Mouse (Mus musculus) CD8-positive naive resting alpha-beta T cell, adult 2 months (primary cell): Measurements from ENCODE around the gene Stxbp1.

Experiments
- DNase-seq, 2 experiments: peaks; one replicate each; pipeline ENCODE4 v3.0.0; 2022; ENCODE audit warnings: low read depth in 2 of 2, low spot score in 2 of 2

Stxbp1 gene

DNA sequence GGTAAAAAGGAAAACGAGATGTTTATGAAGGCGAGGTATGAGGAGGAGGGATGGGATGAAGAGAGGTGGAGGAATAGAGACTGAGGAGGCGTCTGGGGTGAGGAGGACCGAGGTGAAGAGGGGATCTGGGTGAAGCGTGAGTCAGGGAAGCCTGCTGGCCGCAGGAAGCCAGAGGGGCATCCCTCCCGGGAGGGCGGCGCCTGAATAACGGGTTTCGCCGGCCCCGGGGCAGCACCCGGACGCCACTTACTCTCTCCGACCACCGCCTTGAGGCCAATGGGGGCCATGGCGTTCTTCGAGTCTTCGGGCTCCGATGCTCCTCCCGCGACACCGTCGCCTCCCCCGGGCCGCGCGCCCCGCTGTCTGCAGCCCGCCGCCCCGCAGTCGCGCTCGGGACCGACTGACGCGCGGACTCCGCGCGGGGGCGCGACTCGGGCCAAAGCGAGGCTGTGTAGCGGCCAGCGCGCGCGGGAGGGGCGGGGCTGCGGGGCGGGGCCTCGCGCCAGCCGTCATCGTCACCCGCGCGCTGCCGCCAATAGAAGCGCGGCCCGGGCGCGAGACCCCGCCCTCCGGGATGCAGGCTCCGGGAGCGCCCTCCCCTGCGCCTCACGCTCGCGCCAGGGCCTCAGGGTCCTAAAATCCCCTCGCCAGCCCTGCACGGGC lies at the start of gene Stxbp1:
Gene Stxbp1, minus strand, starts transcription at position 441 of the 663 bp plus-strand sequence.
- DNase-seq: peak; percentile 58 to 73

DNA sequence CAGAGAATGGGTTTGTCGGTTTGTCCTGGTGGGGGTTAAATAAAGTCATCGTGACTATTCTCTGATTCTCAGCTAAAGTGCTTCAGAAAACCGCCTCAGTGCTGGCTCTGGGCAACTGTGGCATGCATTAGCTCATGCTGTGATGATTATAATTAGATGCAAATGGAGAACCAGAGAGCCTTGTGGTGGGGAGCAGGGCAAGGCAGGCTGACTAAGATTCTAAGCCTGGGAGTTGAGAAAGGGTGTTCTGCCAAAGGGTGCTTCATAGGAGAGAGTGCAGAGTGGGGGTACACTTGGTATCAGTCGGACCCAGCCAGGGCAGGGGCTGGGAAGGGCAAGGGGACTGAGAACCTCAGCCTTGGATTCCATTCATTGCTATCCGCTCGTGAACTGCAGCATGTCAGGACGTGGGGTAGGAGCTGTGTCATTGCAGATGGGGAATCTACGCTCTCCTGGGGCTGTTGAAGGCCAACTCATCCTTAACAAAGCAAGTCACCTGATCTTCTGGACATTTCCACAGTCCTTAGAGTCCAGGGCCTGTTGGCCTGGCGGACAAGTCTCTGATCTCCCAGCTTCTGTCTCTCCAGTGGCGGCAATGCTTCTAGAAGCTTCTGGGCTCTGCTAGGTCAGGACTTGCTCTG lies 49.6 kb upstream of the Stxbp1 start:
- DNase-seq: no peak

DNA sequence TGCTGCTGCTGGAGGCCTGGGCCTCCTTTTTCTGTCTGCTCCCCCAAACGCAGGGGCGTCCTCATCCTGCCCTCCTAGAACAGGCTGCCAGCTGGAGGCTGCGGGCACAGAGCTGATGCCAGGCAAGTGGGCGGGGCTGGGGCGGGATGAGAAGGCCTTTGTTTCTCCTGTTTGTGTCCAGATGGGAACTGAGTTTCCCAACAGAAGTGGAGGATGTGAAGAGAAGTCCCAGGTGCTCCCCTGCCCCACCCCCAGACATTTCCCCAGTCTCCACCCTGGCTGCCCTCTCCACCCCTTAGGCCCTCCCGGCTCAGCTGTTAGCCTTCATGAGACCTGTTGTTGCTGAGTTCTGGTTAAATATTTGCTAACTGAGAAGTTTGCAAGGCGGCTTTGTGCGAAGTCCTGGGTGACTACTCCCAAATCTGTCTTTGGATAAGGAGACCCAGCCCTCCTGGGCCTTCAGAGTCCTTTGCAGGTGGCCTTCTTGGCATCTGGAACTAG lies 48.6 kb upstream of the Stxbp1 start:
- no peak for DNase-seq

DNA sequence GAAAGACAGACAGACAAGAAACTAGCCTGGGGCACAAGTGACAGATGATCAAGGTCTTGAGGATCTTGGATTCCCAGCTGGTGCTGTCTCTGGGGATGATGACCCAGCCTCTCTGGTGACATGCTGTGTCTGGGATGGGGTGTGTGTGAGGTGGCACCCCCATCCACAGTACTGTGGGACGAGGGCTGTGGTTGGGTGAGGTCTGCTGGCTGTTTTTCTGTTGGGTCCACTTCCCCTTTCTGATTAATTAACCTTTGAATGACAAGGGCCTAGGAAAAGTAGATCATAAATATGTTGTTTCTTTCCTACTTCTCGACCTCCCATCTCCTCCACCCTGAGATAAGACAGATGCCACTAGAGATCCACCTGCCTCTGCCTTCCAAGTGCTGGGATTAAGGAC lies 47.1 kb upstream of the Stxbp1 start:
- DNase-seq: no peak

DNA sequence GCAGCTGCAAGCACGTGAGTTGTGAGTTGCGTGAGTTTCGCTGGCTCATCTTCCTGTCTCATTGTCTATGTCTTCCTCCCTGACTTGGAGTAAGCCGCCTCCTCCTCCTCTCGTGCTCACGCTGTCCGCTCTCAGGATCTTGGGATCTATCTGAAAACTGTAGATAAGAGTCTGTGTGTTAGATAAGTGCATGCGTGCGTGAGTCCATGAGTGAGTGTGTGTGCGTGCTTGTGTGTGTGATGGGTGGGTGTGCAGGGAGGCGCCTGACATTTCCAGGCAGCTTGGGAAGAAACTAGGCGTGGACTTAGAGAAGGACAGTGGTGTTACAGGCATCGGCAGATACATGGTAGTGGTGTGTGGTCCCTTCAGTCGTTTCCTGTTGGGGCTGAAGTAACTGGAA lies 45.4 kb upstream of the Stxbp1 start:
- no peak for DNase-seq

DNA sequence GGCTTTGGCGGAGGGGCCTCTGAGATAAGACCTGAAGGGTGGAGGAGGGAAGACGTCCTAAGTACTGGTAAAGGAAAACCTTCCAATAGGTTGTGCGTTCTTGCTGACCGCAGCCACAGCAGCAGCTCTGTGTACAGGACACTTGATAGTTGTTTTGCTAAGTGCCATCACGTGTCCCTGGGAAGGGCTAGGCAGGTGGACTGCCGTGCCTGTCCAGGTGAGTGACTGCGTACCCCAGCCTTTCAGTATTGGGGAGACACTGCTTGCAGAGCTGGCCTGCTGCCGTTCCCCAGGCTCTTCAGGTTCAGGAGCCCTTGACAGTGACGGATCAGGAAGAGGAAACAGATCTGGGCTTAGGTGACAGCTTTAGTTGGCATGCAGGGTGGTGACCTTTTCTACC lies 44.2 kb upstream of the Stxbp1 start:
- DNase-seq: no peak

DNA sequence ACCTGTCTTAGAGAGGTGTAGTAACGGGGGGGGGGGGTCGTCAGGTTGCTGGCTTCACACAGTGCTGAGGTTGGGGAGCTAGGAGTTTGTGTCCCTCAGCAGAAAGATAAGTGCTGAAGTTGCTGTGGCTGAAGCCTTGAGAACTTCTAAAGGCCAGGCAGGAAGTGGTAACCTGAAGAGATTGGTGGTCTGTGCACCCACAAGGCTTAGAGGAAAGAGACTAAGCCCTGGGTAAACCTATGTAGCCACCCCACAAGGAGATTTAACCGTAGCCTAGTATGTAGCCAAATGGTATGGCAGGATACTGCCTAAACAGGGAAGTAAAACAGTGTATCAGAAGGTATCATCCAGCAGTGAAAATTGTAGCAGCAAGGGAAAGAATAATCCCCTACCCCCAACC lies 43.2 kb upstream of the Stxbp1 start:
- DNase-seq: peak; percentile 49 to 66

DNA sequence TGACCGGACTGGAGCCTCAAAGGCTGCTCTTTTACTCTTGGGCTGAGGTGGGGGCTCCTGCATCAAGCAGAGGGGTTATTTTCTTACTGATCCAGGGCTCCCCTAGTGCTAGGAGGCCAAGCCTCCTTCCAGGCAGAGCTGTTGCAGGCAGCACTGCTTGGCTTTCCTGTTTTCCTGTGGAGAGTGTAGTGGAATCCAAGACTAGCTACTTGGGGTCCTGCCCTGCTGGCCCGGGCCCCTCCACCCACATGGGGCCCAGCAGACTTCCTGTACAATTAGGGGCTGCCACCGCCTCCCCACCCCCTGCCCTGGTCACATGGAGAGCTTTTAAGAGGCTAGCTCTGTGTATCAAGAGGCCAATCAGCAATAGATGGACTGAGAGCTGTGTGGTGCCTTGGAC lies 41.5 kb upstream of the Stxbp1 start:
- DNase-seq: no peak

DNA sequence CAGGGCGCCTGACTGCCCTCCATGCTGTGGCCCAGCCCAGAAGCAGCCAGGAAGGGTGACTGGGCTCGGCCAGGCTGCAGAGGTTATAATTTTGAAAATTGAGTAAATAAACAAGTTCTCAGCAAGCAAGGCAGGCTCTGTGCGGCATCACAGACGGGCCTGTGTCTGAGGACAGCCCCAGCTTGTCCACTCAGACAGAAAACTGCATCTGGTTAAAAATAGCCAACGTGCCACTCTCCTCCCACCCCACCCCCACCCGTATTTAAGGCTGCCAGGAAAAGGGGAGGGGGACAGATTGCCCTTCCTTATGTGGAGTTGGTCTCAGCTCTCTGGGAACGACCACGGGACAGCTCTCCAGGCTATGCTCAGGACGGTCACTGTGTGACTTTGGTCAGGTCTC lies 41.0 kb upstream of the Stxbp1 start:
- DNase-seq: no peak

DNA sequence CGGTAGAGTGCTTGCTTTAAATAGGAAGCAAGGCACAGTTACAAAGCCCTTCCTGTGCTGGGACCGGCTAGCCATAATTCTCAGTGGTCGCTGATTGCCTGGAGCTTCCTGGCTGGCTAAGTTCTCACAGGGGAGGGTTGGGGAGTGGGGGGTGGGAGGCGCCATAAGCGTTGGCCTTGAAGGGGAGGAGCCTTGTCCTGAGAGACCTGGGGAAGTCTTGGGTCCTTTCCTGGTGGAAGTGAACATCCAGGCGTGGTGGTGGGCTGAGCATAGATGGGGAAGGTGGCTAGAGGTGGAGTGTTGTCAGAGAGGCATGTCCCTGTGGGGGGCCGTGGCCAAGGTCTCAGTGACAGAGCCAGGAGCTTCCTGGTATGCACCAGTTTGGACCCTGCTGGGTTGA lies 37.7 kb upstream of the Stxbp1 start:
- DNase-seq: no peak

DNA sequence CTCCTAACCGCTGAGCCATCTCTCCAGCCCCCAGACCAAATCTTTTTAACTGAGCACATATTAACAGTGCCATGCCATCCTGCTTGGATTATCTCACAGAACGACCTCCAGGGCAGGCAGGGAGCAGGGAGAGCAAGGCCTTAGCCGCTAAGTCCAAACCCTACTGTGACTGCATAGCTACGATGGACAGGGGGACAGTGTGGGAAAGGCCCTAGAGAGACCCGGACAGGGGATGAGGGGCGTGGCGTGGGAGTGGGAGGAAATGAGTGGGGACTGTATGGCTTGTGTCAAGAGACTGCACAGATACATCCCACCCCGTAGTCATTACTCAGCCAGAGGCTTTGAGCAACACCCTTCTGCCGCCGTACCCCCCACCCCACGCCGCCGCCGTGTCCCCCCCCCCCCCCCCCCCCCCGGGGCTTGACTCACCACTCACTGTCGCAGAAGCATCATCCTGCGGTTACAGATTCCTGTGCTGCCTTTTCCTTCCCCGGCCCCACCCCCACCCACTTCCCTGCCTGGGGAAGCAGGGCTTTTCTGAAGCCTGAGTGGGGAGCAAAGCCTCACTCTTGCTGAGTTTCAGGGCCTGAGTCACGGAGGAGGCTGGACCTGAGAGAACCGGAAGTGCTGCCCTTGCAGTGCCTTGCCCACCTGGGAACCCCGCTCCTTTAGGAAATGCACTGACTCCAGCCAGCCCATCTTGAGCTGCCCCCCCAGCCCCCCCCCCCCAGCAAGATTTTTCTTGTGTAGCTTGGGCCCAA lies 35.4 kb upstream of the Stxbp1 start:
- no peak for DNase-seq

DNA sequence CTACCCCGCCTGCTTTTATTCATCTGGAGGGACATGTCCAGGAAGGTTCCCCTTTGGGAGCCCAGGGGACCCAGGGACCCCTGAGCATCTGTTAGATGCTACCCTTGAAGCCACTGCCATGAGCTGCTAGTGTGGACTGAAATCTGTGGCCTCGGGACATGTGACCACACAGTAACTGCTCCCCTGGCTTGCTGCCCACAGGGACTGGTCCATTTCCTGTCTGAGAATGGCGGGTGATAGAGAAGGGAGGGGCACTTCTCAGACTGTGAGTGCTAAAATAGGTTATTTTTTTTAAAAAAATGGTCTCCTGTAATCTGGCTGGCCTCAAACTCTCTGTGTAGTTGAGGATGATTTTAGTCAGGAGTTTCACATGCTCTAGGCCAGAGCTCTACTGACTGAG lies 34.7 kb upstream of the Stxbp1 start:
- DNase-seq: no peak

DNA sequence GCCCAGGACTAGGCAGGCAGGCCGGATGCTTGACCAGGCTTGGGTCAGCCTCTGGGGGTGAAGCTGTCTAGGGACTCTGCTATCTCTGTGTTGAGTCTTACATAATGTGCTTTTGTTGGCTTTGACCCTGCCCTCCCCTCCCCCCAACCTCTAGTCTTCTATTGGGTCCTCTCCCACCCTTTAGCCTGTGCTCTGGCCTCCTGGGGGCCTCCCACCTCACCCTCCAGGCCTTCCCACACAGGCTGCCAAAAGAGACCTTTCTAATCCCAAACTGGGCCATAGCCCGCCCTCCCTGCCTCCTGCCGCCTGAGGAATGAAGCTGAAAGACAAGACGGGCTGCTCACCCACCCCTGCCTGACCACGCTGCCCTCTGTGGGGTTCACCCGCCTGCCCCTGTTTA lies 34.0 kb upstream of the Stxbp1 start:
- DNase-seq: no peak

DNA sequence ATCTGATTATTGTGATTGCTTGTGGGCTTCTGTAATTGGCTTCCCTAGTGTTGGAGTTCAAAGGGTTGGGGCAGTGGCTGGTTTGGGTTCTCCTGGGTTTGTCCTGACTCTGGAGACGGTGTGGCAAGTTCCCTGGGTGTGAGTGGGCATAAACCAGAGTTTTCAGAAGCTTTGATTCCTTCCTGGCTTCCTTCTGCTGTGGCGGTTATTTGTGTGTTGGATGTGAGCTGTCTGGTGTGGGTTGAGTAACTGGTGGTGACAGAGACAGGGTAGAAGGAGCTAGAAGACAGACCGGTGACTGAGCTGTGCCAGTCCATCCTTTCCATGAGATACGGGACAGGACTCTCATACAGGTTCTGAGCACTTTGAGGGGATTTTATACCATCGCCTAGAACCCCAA lies 32.5 kb upstream of the Stxbp1 start:
- DNase-seq: no peak

DNA sequence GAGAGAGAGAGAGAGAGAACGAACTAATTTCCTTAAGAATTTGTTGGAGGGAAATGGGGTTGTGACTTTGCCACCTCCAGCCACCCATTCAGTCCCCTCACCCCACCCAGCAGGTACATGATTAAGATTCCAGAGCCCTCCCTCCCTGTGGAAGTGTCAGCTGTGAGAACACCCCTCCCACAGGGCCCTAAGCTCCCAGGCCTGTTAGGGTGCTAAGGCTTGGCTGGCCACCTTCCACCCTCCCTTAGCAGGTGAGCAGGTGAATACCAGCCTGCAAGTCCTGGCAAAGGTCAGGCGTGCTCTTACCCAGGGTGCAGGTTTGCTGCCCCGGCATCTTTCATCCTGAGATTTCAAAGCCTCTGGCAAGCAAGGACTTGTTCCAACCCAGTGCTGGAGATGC lies 31.4 kb upstream of the Stxbp1 start:
- no peak for DNase-seq

DNA sequence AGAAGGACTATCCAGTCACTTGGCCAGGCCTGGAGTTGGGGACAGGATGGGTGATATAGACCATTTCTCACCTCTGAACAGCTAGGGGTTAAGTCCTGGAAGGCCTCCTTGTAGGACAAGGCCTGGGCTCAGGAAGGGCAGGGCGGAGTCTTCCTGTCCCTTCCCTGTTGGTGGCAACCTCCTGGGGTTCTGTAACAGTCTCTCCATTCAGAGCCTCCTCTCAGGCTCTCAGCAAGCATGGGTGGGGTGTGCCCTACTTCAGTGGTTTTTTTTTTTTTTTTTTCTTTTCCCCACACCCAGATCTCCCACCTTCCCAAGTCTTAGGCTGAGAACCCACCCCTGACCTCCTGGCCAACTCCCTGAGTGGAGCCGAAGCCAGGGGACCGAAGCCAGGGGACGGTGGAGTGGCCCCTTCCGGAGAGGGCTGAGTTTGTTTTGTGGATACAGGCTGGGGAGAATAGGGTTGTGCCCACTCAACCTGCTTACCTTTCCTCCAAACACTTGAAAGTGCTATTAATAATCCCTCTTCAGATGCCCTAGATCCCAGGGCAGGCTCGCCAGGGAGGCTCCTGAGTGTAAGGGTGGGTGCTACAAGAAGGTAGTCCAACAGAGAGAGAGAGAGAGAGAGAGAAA lies 30.8 kb upstream of the Stxbp1 start:
- DNase-seq: no peak

DNA sequence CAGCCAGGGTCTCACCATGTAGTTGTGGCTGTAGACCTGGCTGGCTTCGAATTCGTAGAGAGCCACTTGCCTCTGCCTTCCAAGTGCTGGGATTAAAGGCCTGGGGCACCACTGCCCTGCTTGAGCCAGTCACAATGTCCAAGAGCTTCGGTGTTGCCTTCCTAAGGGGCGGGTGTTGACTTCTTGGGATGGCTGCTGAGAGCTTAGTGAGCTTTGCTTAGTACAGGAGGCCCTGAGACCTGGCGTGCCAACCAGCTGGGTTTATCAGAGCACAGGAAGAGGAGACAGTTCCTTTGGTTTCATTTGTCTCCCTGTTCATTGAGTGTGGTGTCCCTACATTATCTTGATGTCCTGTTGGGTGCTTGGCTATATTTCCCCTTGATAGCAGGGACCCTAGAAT lies 30.3 kb upstream of the Stxbp1 start:
- DNase-seq: no peak

DNA sequence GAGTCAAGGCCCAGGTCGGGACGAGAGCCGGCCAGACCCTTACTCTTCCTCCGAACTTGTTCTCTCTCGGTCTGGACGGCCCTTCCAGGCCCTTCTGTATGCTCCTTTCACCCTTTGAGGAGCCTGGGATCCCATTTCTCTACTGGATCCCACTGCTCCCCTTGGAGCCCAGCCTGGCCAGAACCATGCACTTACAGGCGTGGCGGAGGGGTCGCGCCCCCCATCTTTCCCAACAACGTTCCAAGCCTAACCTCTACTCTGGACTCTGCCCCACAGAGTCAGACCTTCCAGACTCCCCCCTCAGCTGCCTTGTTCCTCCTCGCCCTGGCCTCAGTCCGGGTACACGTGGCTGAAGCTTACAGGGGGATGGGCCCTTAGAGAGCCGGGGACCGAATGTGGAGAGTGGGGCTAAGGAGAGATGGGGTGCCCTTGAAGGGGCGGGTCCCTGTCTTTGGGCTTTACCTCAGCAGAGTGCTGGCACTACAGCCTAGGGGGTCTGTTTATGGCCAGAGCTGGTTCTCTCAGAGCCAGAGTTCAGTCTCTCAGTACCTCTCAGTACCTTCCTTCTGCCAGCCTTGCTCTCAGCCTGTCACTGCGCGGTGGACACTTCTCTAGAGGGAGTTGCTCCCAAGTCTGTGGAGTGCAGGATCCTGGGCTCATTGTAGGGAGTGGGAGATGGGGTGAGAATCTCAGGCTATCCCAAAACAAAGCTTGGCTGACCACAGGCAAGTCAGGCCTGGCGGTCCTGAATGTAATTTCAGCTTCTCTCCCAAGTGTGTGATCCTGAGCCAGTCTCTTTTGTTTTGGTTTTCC lies 29.7 kb upstream of the Stxbp1 start:
- DNase-seq: no peak

DNA sequence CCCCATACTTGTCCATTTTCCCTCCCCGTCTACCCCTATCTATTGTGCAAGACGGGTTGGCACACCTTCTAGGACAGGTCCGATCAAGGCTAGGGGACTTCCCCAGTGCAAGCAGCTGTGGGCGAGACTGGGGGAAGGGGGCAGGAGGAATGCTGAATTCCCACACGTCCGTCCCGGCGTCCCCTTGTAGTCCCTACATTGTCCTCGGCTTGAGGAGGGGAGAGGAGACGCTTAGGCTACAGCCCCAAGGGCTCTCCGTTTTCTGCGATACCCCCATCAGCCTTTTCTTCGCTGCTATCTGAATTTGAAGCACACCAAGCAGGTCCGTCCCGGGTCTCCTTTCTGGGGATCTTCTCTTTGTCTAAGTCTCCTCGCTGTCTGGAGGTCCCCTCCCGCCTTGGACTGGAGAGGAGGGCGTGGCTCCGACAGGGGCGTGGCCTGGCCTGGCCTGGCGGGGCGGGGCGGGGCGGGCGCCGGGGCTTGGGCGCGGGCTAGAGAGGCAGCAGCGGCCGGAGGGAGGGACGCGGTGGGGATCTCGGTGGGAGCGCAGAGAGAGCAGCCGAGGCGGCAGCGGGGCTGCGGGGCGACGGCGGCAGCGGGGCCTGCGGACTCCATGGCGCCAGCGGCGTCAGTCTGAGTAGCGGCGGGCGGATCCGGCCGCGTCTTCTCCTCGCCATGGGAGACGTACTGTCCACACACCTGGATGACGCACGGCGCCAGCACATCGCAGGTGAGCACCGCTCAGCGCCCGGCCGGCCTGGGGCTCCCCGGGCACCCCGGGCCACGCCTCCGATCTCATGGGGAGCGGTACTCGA lies 28.8 kb upstream of the Stxbp1 start, which contains the start of gene Fam129b:
Gene Fam129b, plus strand, starts transcription at position 440 of the 815 bp plus-strand sequence.
- peak in 1 of 2 experiments; percentile 39 for DNase-seq
